Mouse (Mus musculus) heart, postnatal 4 days (tissue): ENCODE measurements around the gene Bmpr1a. TPM values are rescaled to one million over a fixed set of nuclear protein-coding genes. Genes with fewer than 3 reads are reported as not detected.
A peak's percentile ranks its signal among the peaks of the same experiment; 100 is the strongest.
"Not testable (repeated sequence)": the region's sequence is repeated elsewhere in the genome, so short reads cannot be mapped to it uniquely, and the experiment has no call there.

Experiments
- DNase-seq: peaks from one replicate; pipeline ENCODE4 v3.0.0; 2021
- total RNA-seq, 2 experiments: library from RNA; stranded (reverse); gene quantifications; 2 replicates each; pipeline ENCODE4 v1.2.3; 2021

Bmpr1a gene
- total RNA-seq, 2 experiments from 2014 or later = 107 to 115 TPM

DNA sequence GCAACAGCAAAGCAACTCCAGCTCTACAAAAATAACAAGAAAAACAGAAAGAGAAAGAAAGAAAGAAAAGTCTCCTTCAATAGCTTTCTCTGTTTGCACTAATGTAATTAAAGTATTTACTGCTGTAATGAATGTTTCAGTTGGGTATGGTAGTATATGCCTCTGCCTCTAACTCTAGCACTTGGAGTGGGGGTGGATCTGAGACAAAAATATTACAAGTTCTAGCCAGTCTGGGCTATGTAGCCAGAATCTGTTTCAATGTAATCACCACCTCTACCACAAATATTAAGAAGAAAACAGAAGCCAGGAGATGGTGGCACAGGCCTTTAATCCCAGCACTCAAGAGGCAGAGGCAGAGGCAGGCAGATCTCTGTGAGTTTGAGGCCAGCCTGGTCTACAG is 54.7 kb downstream of the Bmpr1a start:
- no peak for DNase-seq

DNA sequence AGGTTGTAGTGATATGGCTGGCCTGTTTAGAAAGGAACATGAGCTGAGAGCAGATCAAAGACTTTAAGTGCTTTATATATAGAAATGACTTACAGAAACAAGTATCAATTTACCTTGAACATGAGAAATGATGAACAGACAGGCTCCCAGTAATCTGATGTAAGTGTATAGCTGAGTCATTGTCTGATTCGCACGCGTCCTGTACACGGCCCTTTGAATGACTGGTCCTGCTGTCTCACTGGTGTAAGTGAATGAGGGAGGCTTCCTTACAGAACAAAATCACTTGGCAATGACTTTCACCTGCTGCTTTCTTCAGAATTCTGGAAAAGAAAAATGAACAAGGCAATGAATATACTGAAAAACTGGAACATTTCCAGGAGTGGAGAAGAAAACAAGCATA is 55.5 kb downstream of the Bmpr1a start:
- no peak for DNase-seq

DNA sequence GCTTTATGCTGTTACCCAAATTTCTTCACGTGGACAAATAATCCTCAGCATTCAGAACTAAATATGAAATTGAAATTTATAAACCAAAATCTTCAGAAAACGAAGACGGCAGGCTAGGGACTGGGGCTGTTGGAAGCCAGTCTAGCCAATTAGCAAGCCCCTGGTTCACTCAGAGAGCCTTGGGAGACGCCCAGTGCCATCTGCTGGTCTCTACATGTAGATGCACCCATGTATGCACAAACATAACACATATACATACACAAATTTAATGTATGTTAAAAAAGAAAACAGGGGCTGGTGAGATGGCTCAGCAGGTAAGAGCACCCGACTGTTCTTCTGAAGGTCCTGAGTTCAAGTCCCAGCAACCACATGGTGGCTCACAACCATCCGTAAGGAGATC is 56.5 kb downstream of the Bmpr1a start:
- DNase-seq = no peak

DNA sequence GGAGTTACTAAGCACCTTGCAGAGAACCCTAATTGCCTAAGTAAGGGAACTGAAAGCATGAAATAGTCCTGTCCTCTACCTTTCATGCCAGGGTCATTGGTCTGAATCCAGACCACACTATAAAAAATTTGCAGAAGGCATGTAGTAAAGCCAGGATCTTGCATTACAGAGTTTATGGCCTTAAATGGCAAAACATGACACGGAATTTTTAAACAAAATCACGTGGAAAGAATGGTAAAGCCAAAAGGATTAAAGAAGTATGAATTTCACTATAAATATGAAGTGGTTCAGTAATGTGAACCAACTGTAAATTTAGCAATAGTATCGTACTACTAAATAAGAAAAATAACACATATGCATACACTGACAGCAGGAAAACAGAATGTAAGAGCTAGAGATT is 57.8 kb downstream of the Bmpr1a start:
- no peak for DNase-seq

DNA sequence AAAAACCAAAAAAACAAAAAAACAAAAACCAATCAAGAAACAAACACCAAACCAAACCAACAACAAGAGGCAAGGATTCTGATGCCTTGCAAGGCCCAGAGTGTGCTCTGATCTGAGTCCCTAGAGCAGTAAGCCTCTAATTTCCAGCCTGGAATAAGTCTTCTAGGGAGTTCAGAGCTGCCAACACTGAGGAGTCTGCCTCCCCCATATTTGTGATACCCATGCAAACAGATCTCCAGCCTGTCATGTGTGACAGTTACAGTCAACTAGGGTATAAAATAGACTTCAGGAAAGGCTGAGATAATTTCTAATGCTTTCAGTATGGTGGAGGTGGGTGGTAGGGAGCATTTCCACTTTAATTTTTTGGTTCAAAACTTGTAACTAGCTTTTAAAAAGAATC is 58.2 kb downstream of the Bmpr1a start:
- no peak for DNase-seq

DNA sequence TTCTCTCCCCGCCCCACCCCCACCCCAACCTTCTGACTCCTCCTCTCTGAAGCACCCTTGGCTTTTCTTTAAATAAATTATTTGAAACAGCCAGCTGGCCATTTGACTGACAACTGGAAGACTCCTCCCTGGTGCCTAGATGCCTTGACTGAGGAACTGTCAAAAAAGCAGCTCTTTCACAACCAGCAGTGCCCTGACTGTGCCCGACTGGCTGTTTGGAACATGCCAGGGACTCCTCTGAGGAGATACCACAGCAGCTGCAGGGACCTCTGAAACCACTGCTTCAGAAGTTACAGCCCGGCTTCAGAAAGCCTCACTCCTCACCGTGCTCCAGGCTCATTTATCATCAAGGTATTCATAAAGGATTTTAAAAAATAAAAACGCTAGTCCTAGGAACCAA is 58.8 kb downstream of the Bmpr1a start:
- DNase-seq = no peak

DNA sequence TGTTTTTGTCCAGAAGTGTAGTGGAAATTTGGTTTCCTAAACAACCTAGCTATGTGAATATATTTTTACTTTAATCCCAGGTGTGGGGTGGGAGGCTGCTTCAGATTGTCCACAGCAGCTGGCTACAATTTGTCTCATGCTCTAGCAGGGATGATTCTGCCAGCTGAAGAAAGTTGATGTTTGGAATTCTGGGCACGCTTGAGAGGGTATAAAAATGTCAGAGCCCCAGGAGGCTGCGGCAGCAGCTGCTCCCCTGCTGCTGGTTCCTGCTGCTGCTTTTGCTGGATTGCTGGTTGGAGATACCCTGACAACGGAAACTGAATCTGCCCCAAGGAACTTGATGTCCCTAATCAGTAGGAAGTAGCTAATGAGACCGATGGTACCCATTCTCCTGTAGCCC is 60.6 kb downstream of the Bmpr1a start:
- no peak for DNase-seq

DNA sequence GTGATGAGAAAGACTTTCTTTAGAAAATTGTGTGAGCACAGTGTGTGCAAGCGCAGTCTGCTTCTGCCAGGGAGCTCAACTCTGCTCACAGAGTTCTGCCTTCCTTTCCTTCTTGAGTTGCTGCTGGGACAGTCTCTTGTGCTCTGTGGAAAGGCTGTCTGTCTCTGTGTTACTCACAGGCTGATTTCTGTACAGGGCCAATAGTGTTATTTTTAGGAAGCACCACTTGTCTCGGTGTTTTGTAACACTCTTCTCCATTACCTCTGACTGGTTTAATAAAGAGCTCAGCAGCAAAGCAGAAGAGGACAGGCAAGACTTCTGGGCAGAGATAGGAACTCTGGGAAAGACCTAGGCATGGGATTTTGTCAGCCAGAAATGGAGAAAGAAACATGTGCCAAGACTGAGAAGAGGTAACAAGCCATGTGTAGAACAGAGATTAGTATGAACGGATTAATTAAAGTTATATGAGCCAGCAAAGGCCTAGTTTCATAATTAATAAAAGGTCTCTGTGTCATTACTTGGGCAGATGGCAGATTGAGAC is 62.5 kb downstream of the Bmpr1a start:
- DNase-seq = no peak

DNA sequence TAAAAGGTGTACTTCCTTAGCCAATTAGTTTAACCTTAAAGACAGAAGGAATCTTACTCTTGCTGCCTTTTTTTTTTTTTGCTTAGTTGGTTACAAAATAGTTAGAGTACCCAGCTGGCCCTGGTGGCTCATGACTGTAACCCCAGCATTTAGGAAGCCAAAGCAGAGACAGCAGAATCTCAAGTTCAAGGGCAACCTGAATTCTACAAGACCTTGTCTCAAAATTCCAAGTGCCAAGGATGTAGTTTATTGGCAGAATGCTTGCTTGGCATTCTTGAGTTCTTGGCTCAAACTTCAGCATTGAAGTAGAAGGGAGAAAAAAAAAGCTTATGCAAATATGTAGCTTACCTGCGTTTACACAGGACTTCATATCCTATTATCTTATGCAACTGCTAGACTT is 74.1 kb downstream of the Bmpr1a start:
- no peak for DNase-seq

DNA sequence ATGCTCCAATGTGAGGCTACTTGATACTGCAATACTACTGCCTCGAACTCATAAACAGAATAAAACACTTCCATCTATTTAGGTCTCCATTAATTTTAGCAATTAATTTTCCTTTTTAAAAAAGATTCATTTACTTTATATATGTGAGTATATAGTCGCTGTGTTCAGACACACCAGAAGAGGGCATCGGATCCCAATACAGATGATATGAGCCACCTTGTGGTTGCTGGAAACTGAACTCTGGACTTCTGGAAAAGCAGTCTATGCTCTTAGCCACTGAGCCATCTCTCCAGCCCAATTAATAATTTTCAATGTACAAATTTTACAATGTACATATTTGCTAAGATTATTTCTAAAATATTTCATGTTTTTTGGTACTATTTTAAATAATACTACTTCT is 74.9 kb downstream of the Bmpr1a start:
- DNase-seq = no peak

DNA sequence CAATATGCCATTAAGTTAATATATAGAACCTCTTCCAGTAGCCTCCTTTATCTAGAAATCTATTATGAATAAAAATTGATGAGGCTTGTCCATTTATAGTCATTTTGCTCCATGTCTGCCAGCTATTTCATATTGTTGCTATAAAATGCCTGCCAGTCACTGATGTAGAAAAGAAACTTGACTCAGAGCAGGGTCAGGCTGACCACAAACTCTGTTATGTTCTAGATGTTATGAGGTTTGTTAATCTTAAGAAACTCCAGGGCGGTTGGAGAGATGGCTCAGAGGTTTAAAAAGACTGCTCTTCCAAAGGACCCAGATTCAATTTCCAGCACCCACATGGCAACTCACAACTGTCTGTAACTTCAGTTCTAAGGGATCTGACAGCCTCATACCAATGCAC is 82.1 kb downstream of the Bmpr1a start:
- DNase-seq = no peak

DNA sequence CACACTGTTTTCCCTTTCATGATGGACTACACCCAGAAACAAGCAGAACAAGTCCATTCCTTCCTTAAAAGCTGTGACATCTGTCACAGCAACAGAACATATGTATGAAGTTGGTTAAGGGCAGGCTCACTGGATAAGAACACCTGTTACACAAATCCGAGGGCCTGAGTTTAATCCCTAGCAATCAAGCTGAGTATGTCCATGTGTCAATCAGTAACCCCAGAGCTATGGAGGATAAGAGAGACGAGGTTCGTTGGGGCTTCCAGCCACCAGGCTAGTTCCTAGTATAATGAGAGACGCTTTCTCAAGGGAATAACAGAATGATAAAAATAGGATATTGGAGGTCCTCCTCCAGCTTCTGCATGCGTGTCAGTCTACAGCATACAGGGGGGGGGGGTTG is 85.6 kb downstream of the Bmpr1a start:
- no peak for DNase-seq

DNA sequence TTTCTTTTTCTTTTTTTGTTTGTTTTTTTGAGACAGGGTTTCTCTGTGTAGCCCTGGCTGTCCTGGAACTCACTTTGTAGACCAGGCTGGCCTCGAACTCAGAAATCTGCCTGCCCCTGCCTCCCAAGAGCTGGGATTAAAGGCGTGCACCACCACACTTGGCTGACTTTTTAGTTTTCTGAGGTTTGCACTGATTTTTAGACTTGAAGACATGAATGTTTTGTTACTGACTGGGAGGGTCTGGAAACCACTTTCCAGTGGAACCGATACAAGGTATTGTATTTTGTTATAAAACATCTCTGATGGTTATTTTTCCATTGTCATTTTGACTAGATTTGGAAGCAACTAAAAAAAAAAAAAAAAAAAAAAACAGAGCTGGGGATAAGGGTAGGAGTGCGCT is 86.2 kb downstream of the Bmpr1a start:
- not testable (repeated sequence) for DNase-seq

DNA sequence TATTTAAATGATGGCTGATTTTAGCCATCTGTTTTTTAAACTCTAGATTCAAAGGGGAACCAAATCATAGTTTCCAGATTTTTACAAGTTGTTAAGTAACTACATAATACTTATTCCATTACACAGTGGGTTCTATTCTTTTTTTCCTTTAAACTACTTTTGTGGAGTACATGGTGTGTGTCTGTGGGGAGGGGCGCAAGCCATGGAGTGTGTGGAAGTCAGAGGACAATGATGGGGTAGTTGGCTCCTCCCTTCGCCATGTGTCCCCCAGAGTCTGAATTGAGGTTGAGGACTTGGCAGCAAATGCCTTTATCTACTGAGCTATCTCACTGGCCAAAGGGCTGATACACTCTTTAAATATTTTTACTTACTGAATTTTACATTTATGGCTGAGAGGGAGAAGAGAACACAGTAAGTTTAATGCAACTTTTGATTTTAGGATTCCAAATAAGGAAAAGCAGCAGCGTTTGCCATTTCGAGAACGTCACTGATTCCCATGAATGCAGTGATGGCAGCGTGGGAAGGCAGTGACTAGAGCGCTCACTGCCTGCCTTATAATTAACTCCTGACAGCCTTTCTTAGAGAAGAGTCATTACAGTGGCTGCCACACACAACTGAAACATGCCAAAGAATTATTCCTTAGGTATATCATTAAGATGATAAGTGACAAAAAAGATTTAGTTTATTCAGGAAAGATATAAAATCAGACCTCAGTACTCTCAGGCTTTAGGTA is 90.8 kb downstream of the Bmpr1a start:
- no peak for DNase-seq

DNA sequence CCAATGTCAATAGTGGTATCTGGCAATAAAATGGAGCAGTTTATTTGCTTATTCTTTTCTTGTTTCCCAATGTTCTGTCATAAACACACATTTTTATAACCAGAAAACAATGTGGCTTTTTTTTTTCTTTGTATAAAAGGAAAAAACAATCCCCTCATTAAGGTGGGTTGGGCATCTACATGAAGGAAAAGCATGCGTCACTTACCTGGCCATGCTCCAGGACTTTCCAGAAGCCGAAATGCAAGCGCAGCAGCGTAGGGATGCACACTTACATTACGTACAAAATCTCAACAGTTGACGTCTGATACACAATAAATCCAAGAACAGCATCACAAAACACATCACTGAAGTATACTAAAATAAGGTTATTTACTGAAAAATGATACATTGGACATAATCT is 92.4 kb downstream of the Bmpr1a start:
- DNase-seq = no peak

DNA sequence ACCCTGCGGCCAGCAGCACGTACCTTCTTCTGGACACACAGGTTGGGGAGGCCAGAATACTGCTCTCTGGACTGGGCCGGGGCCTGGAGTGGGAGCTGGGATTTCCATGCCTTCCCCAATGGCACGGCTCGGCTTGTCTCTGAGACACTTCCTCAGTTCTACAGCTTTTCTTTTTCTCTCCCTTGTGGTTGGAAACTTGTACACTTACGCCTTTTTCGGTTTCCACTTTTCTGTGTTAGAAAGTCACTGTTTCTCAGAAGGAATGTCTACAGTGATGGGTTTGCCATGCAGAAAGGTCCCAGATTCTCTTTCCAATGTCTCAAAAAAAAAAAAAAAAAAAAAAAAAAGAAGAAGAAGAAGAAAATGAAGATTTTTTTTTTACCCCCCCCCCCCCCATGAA is 99.7 kb downstream of the Bmpr1a start:
- DNase-seq = no peak

DNA sequence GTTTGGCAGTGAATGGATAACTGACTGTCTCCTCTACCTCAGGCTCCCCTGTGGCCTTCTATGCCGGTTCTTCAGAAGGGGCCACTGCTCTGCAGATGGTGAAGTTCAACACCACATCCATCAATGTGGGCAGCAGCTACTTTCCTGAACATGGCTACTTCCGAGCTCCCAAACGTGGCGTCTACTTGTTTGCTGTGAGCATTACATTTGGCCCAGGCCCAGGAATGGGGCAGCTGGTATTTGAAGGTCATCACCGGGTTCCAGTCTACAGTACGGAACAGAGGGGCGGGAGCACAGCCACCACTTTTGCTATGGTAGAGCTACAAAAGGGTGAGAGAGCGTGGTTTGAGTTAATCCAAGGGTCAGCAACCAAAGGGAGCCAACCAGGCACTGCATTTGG is 100.3 kb downstream of the Bmpr1a start:
- peak; percentile 57 for DNase-seq

DNA sequence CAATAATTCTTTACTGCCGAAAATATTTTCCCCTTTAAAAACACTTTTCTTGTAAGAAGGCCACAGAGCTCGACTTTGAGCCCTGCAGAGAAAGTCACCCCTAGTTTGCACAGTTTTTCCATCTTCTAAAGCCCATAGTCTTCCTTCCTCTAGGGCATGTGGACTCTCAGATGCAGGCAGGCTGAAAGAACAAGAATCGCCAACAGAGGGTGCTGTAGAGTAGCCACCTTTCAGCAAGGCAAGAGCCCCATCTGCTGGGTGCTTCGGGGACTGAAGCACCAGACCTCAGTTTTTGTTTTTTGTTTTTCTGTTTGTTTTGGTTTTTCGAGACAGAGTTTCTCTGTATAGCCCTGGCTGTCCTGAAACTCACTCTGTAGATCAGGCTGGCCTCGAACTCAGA is 102.0 kb downstream of the Bmpr1a start:
- DNase-seq = peak; percentile 88

DNA sequence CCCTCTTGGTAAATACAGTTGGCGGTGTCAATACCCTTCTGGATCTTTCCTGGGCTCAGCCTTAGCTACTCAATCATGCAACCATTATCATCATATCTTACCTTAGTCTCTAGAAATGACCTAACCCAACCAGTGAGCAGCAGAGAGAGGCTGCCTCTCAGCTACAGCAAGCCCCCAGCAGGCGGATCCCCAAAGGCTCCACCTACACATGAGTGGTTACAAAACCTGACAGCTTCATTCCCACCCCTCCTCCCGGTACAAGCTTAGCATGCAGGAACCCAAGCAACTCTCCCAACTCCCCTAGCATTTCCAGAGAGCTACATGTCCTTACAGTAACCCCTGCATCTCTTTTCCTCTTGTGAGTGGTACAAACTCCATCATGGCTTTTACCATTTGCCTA is 103.1 kb downstream of the Bmpr1a start:
- DNase-seq = no peak

DNA sequence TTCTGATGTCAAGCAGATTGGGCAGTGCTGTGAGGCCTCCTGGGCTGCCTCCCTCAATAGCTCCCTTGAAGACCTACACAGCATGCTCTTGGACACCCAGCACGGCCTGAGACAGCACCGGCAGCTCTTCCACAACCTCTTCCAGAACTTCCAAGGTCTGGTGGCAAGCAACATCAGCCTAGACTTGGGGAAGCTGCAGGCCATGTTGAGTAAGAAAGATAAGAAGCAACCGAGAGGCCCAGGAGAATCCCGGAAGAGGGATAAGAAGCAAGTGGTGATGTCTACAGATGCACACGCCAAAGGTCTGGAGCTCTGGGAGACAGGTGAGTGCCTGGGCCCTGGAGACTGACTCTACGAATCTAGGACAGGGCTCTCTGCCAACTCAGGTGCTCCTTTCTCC is 103.8 kb downstream of the Bmpr1a start:
- no peak for DNase-seq

DNA sequence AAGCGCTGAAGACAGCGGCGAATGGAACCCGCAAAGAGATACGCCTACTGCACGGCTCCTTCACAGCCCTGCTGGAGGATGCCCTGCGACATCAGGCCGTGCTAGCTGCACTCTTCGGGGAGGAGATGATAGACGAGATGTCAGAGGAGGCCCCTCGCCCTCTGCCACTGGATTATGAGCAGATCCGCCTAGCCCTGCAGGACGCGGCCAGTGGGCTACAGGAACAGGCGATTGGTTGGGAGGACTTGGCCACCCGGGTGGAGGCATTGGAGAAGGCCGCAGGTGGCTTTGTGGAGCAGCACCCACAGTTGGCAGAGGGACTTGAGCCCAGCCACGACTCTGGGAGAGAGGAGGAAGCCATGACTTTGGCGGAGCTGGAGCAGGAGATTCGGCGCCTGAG is 104.2 kb downstream of the Bmpr1a start:
- DNase-seq = no peak

DNA sequence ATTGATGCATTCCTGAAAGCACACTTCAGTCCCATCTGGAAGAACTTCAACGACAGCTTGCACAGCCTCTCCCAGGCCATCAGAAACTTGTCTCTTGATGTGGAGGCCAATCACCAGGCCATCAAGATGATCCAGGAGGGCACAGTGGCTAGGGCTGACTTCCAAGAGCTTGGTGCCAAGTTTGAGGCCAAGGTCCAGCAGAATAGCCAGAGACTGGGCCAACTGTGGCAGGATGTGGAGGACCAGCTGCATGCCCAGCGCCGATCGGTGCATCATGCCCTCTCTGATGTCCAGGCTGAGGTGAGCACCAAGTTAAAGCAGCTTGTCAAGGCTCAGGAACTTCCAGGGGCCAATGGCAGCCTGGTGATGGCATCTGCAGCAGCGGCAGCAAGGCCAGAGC is 105.3 kb downstream of the Bmpr1a start:
- DNase-seq = no peak

DNA sequence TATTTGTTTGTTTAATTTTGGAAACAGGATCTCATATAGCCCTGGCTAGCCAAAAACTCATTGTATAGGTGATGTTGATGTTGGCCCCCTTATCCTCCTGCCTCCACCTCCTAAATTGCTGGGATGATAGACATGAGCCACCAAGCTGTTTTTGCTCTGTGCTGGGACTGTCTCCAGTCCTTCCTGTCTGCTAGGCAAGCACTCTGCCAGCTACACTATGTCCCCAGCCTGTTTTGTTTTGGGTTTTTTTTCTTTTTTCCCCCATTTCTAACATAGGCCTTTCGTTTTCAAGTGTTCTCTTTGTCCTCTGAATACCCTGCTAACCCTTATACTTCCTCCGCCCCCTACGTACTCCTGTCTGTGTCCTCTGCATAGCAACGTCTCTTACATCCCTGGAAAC is 109.8 kb downstream of the Bmpr1a start:
- DNase-seq = no peak

DNA sequence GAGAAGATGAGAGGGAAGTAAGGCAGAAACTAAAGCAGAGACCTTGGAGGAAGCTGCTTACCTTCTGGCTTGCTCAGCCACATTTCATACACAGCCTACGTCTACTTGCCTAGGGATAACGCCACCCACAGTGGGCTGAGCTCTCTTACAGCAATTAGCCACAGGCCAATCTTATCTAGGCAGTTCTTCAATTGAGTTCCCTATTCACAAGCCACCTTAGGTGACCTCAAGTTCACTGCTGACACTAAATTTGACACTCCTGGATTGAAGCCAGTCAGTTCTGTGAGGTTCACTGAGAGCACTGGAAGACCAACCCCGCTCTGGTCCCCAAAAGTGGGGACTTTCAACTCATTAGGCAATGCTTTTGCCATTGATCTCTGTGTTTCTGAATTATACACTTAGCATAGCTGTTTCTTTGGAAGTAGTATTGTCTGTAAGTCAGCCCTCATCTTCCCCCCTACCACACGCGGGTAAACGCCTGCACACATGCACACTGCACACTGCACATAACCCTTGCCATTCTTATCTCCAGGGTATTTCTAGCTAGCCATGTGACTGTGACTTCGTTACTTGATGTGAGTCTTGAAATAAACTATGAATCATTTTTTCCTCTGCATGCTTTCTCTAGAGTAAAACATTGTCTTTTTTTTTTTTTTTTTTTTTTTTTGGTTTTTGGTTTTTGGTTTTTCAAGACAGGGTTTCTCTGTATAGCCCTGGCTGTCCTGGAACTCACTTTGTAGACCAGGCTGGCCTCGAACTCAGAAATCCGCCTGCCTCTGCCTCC is 120.0 kb downstream of the Bmpr1a start:
- DNase-seq = no peak
